Mouse (Mus musculus): ENCODE data around the gene S1pr3.

DNA sequence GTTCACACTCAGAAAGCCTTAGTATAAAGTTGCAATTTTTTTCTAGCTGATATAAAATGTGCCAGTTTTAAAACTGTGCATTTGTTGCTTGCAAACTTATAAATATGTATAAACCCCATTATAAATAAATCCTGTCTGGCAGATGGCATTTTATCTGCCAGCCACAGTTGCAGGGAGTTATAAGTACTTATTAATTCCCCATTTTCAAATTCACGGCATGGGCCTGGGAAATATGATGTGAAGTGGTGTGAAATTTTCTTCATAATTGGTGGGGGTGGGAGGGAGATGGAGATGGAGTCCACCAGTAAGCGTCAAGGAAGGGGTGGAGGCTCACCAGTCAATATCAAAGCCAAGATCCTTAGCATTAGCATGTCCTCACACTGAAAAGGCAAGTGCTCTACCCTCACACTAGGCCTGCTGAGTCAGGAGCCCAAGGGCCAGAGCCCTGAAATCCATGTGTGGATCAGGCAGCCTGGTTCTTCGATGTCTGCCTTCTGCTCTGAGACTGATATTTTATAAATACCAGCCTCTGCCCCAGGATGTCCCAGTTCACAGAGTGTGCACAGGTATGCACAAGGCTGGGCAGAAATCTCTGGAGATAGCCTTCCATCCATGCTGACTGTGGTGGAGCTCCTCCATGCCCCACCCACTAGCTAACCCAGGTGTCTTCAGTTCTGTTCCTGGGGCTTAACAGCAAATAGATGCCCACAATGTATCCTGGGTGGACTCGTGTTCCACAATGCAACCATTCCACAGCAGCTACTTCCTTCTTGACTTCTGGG is 17.4 kb downstream of the S1pr3 start:
- no peak for TF ChIP-seq POLR2A (IDR thresholded peaks at IDR 0.05; ENCODE audit: low read depth, low read length)
- no peak for TF ChIP-seq CTCF (IDR thresholded peaks at IDR 0.05; ENCODE audit: extremely low read depth, insufficient read length, insufficient replicate concordance, low read depth, low read length)

Measured in small intestine, adult 2 months (tissue).